Mouse (Mus musculus) c-Kit-positive CD71-positive TER-119-positive erythroid progenitor cells, embryonic 14.5 days (primary cell): ENCODE results near the gene Gpank1.

ENCODE experiments used
- DNase-seq: peaks from one replicate; pipeline ENCODE4 v3.0.0-alpha.2; 2013; ENCODE audit warnings: low spot score

The Gpank1 gene

GRCm38 (mm10) chr17:35159638-35160037 lies 38.4 kb downstream of the Gpank1 start:
- no peak for DNase-seq

- DNase-seq, result no peak
Measured at GRCm38 (mm10) chr17:35161421-35161820, 40.2 kb downstream of the Gpank1 start.

GRCm38 (mm10) chr17:35162121-35162520 lies 40.9 kb downstream of the Gpank1 start:
- no peak for DNase-seq

DNA sequence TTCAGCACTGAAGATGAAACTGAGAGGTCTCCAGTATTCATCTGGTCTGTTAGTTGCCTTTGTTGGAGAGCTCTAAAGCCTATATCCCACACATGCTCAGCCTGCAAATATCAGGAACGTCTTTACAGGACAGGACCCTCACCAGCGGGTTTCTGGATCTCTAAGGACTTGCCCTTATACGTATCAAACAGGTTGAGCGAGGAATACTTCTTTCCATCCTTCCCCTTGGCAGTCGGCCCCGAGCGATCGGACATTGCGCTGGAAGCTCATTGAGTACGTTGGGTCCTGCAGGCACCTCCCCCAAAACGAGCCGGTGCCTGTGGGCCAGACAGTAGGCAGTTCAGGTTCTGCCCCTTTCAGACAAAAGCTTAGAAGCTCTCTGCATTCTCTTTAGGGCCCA lies 41.5 kb downstream of the Gpank1 start:
- no peak for DNase-seq

DNA sequence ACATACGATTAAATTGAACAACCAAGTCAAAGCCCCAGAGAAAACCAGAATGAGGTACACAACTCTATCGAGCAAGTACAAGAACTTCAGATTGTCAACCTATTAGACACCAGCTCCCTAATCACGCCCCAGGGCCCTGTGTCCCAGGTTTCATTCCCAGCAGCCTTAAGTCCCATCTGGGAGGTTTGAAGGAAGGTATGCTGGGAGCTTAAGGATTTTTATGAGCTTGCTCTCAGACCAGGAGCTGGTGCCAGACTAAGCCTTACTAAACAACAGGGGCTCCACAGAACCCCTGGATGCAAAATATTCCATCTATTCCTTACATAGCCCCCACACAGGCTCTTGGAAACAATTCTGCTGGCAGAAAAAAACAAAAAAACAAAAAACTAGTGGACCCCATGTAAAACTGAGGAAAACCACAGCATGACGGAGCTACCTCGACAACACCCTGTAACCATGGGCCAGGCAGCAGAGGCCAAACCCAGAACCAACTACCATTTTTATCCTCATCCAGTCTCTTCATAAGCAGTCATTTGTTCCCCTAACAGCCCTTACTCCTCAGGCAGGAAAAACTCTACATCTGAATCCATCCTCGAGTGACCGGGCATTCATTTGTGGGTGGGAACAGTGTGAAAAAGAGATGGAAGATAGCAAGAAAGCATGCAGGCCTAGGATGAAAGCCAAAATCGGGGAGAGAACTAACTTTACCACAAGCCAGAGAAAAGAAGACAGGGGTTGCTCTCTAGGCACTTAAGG lies 42.2 kb downstream of the Gpank1 start:
- DNase-seq, result no peak

DNA sequence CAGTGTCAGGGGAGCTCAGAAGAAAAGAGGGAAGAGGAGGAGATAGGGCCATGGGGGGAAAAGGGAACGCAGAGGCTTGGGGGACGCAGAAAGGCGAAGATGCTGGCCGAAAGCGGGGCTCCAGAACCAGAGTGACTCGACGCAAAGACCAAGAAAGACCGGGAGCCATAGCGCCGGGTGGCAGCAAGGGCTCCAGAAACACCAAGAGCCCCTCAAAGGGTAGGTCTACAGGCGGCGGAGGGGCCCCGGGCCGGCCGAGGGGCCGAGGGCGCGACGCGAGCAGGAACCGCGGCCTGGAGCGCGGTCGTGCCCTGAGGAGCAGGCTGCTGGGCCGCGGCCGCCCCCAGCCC lies 42.9 kb downstream of the Gpank1 start:
- DNase-seq, result no peak

DNA sequence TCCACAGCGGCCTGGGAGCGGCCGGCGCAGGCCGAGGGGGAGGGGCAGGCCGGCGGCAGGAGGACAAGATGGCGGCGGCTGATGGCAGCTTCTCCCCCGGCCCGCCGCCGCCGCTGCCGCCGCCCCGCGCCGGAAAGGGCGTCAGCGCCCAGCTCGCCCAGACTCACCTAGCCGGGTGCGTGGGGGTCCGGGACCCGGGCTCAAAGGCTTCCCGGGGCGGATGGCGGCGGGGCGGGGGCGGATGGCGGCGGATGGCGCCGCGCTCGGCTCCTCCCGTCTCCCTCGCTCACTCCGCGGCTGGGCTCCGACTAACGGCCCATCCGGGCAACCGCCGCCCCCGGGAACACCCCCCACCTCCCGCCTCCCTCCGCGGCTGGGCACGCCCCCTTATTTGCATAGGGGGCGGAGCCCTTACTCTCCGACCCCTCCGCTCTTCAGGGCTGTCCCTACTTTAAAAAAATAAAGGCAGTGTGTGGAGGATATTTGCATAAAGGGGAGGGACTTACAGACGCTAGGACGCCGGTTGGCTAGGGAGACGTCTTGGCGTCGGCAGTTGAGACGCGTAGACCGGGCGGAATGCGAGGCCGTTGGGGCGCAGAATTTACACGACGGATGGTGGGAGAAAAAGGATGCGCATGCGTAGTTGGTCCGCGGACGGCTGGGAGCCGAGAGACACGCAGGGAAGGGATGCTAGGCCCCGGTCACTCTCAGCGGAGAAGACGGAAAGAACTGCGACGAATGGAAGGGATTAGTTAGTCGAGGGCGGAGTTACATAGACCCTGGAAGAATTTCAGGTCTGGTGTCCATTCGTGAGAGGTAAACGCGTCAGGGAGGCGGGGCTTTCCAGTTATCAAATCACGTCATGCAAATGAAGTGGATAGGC lies 43.6 kb downstream of the Gpank1 start, which contains the start of gene Prrc2a:
TSS of gene Prrc2a (minus strand) at position 330 of the 883 bp plus-strand sequence.
- DNase-seq, result peak; percentile 96

GRCm38 (mm10) chr17:35165451-35166155 lies 44.3 kb downstream of the Gpank1 start:
- no peak for DNase-seq

DNA sequence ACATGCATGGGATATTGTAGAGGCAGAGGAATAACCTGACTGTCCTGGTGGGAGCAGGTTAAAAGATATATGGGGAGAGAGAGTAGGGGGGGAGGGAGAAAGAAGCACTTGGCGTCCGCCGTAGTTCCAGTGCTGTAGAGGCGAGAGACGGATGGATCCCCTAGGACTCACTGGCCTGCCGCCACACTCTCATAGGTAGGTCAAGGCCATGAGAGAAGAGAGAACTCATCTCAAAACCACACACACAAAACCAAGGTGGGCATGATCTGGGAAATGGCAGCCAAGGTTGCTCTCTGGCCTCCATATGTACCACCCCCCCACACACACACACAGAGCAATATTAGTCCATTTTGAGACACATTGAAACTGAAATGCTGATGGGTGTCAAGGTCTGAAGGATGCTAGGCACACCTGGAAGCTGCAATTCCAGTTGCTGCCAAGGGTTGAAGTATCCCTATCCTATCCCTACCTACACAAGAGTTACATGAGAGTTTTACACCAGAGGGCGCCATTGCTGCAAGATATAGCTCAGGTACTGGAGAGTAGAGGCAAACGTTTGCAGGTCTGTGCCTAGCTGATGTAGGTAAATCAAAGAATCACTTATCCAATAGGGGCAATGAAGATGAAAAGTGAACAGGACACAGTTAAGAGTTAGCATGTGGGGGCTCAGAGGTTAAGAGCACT lies 45.2 kb downstream of the Gpank1 start:
- peak; percentile 80 for DNase-seq

DNA sequence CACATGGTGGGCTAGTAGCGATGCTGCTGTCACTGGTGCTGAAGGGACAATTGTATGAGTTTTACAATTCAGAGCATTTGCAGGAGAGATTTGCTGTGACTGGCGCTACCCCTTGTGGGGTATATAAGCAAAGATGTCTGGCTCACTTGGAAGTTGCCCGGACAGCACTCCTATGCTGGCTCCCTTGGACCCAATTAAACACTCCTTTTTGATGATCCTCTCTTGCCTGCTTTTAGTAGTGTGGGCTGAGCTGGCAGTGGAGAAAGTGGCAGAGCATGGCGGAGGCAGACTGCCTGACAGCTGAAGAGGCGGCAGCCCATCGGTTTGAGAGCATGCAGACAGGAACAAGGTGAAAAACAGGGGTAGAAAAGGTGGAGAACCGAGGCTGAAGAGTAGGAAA lies 46.5 kb downstream of the Gpank1 start:
- DNase-seq, result no peak

- DNase-seq, result peak; percentile 70
Measured at GRCm38 (mm10) chr17:35168541-35169207, 47.4 kb downstream of the Gpank1 start.

DNA sequence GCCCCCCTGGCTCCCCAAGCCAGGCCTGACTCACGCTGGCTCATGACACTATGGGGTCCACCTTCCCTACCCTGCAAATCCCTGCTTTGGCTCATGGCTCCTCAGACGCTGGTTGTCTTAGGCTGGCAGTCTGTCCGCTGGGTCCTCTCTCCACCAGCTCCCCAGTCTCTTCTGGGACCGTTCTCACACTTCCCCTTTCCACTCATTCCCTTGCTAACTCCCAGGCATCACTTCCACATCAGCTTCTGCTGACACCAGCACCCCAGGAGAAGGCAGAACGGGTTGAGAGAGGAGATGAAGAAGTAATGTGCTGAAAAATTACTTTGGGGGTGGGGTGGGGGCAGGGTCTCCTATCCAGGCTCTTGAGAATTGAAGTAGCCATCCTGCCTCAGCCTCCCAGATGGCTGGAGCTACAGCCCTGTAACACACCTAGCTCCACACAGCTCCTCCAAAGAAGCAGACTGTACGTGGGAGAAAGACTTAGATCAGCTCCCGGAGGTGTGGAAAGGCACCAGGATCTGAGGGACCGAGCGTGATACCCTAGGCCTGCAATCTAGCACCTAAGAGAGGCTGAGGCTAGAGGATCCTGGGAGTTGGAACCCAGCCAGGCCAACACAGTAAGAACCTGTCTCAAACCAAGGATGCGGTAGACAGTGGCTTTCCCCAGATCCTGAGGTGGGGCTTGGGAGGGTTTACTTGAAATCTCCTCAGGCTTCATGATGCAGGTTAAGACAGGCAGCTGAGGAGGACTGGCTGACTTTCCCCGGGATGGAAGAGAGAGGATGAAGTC lies 51.4 kb downstream of the Gpank1 start:
- DNase-seq, result no peak

- DNase-seq, result no peak
Measured at GRCm38 (mm10) chr17:35173329-35173728, 52.1 kb downstream of the Gpank1 start.
